Mouse (Mus musculus) hindbrain, embryonic 11.5 days (tissue): ENCODE data around the gene Ttll5. TPM values are rescaled to one million over a fixed set of nuclear protein-coding genes. Genes with fewer than 3 reads are reported as not detected.

Experiments
- ATAC-seq: fragments of 200-750 bp; cut with Nextera tagmentation; 2 replicates; pipeline ENCODE4 v1.8.0; 2017; ENCODE audit warnings: mild to moderate bottlenecking, moderate TSS enrichment, moderate library complexity; ENCODE audit not compliant: low FRiP score
- DNase-seq: peaks from one replicate; pipeline ENCODE4 v3.0.0-alpha.2; 2015; ENCODE audit warnings: low spot score
- H3K27ac ChIP-seq: fragments of 300-500 bp; sonication (generic); 2 replicates; pipeline ENCODE4 v1.5.1; 2014; ENCODE audit warnings: mild to moderate bottlenecking, low read depth, low read length
- H3K27me3 ChIP-seq: fragments of 300-500 bp; sonication (generic); 2 replicates; pipeline ENCODE4 v1.6.1; 2014; ENCODE audit warnings: mild to moderate bottlenecking, low read length, moderate library complexity, mixed read lengths; ENCODE audit not compliant: control insufficient read depth, insufficient read depth
- H3K36me3 ChIP-seq: fragments of 300-500 bp; sonication (generic); 2 replicates; pipeline ENCODE4 v1.6.1; 2014; ENCODE audit warnings: mild to moderate bottlenecking, low read length, moderate library complexity, mixed read lengths; ENCODE audit not compliant: control insufficient read depth, insufficient read depth
- H3K4me1 ChIP-seq: fragments of 300-500 bp; sonication (generic); replicated peaks from 2 replicates; pipeline ENCODE4 v1.6.1; 2014; ENCODE audit warnings: low read length, mixed read lengths; ENCODE audit not compliant: control insufficient read depth, insufficient read depth
- H3K4me2 ChIP-seq: fragments of 300-500 bp; sonication (generic); replicated peaks from 2 replicates; pipeline ENCODE4 v1.6.1; 2014; ENCODE audit warnings: mild to moderate bottlenecking, low read depth, low read length
- H3K4me3 ChIP-seq: fragments of 300-500 bp; sonication (generic); 2 replicates; pipeline ENCODE4 v1.5.1; 2014; ENCODE audit warnings: low read depth, low read length
- H3K9ac ChIP-seq: fragments of 300-500 bp; sonication (generic); 2 replicates; pipeline ENCODE4 v1.6.1; 2014; ENCODE audit warnings: low read depth, low read length
- H3K9me3 ChIP-seq: fragments of 300-500 bp; sonication (generic); 2 replicates; pipeline ENCODE4 v1.6.1; 2016; ENCODE audit warnings: low read length; ENCODE audit not compliant: control insufficient read depth
- WGBS: fragments of 180-500 bp; shearing (Covaris S2); extraction: QIAGEN DNeasy Blood & Tissue Kit; methylation state at CpG from one replicate; pipeline ENCODE4 v1.1.7; 2014; 5-methylcytosine and 5-hydroxymethylcytosine counted together
- polyA plus RNA-seq: library from polyadenylated mRNA; unstranded; fragments of >200 nt; fragmentation: Nextera tagmentation; extraction: Ambion mirVana; gene quantifications from 2 replicates; pipeline ENCODE4 v1.2.1, GENCODE M21; 2014

Gene Ttll5
- polyA plus RNA-seq, 1 experiment from 2014 or later, result 25.6 TPM

GRCm38 (mm10) chr12:86077736-86078135, 253.3 kb downstream of the Ttll5 start:
- ATAC-seq (no peak), DNase-seq (peak; percentile 39)
- H3K27ac ChIP-seq, result 0 out of 2 replicates have a peak overlapping the region, but pooled peaks have one; percentile 6
- WGBS, result 21% methylated on average over 11 of the region's 11 CpGs
- H3K36me3 ChIP-seq, result no peaks in the 10 kb centered on the region
- H3K27me3 ChIP-seq, result peaks cover 7% of the 10 kb centered on the region; the same call in 1 of the 2 replicates
- H3K4me1 ChIP-seq, result peaks cover 7% of the 10 kb centered on the region
- H3K4me3 ChIP-seq, result peak overlapping the region; percentile 55
- peak overlapping the region; percentile 37 for H3K9ac ChIP-seq
- no peaks in the 10 kb centered on the region for H3K9me3 ChIP-seq
- peak overlapping the region; percentile 86 for H3K4me2 ChIP-seq

- 11% methylated on average over 9 of the region's 9 CpGs for WGBS
- DNase-seq (no peak), ATAC-seq (no peak)
- Histone ChIP-seq H3K36me3 (no peaks in the 10 kb centered on the region), H3K9ac (peak overlapping the region; percentile 72), H3K27me3 (peaks cover 7% of the 10 kb centered on the region; the same call in 1 of the 2 replicates), H3K4me2 (peak overlapping the region; percentile 86), H3K9me3 (no peaks in the 10 kb centered on the region), H3K27ac (0 out of 2 replicates have a peak overlapping the region, but pooled peaks have one; percentile 20), H3K4me1 (peaks cover 9% of the 10 kb centered on the region), H3K4me3 (peak overlapping the region; percentile 55)
Measured at GRCm38 (mm10) chr12:86078176-86078552, 253.7 kb downstream of the Ttll5 start.

- peak within 1 kb of the TSS; percentile 72 for H3K9ac ChIP-seq
- no peaks in the 10 kb centered on the region for H3K36me3 ChIP-seq
- ATAC-seq (peak; percentile 48), DNase-seq (peak; percentile 72)
- peak within 1 kb of the TSS; percentile 86 for H3K4me2 ChIP-seq
- H3K27me3 ChIP-seq, result peaks cover 7% of the 10 kb centered on the region; the same call in 1 of the 2 replicates
- H3K4me1 ChIP-seq, result peaks cover 10% of the 10 kb centered on the region
- WGBS, result under 1% methylated on average over 25 of the region's 25 CpGs
- H3K9me3 ChIP-seq, result no peaks in the 10 kb centered on the region
- H3K27ac ChIP-seq, result peak within 1 kb of the TSS; percentile 51; the same call in 1 of the 2 replicates
- peak within 1 kb of the TSS; percentile 55 for H3K4me3 ChIP-seq
Measured at GRCm38 (mm10) chr12:86078553-86079201, 254.2 kb downstream of the Ttll5 start, which contains the start of gene Tgfb3. TSS of gene Tgfb3 (minus strand) at chr12:86079041.

- H3K27me3 ChIP-seq, result peaks cover 7% of the 10 kb centered on the region; the same call in 1 of the 2 replicates
- peaks cover 10% of the 10 kb centered on the region for H3K4me1 ChIP-seq
- H3K4me3 ChIP-seq, result peak overlapping the region; percentile 55
- no peaks in the 10 kb centered on the region for H3K9me3 ChIP-seq
- peak overlapping the region; percentile 72 for H3K9ac ChIP-seq
- ATAC-seq (peak; percentile 83), DNase-seq (peak; percentile 93)
- H3K4me2 ChIP-seq, result peak overlapping the region; percentile 86
- WGBS, result under 1% methylated on average over 31 of the region's 31 CpGs
- H3K27ac ChIP-seq, result peak overlapping the region; percentile 51; the same call in 1 of the 2 replicates
- no peaks in the 10 kb centered on the region for H3K36me3 ChIP-seq
Measured at GRCm38 (mm10) chr12:86079202-86079667, 254.8 kb downstream of the Ttll5 start.

GRCm38 (mm10) chr12:86082481-86083012, 258.1 kb downstream of the Ttll5 start, which contains the start of gene Ift43:
TSS of gene Ift43 (plus strand) at chr12:86082541.
- peak within 1 kb of the TSS; percentile 70 for H3K4me3 ChIP-seq
- WGBS, result under 1% methylated on average over 35 of the region's 35 CpGs
- peak within 1 kb of the TSS; percentile 56 for H3K9ac ChIP-seq
- no peak within 1 kb of the TSS for H3K27ac ChIP-seq
- DNase-seq (peak; percentile 92), ATAC-seq (peak; percentile 56; the same call in 1 of the 2 replicates)
- H3K9me3 ChIP-seq, result no peaks in the 10 kb centered on the region
- peaks cover 4% of the 10 kb centered on the region; the same call in 1 of the 2 replicates for H3K27me3 ChIP-seq
- H3K4me1 ChIP-seq, result peaks cover 4% of the 10 kb centered on the region
- no peaks in the 10 kb centered on the region for H3K36me3 ChIP-seq
- peak within 1 kb of the TSS; percentile 66 for H3K4me2 ChIP-seq

- no peak for DNase-seq
- WGBS, result 89% methylated on average over 7 of the region's 7 CpGs
- H3K27ac ChIP-seq, result no peak overlapping the region
- no peaks in the 10 kb centered on the region for H3K9me3 ChIP-seq
- H3K27me3 ChIP-seq, result no peaks in the 10 kb centered on the region; the same call in 1 of the 2 replicates
- H3K36me3 ChIP-seq, result no peaks in the 10 kb centered on the region
- H3K9ac ChIP-seq, result no peak overlapping the region
- H3K4me2 ChIP-seq, result no peak overlapping the region
- no peak for ATAC-seq
- no peak overlapping the region for H3K4me3 ChIP-seq
- 0 out of 2 replicates have a peak, but pooled peaks cover 3% of the 10 kb centered on the region for H3K4me1 ChIP-seq
Measured at GRCm38 (mm10) chr12:86085873-86086272, 261.4 kb downstream of the Ttll5 start.

- no peak for ATAC-seq
- H3K27ac ChIP-seq, result no peak overlapping the region
- no peak for DNase-seq
- H3K4me3 ChIP-seq, result no peak overlapping the region
- no peaks in the 10 kb centered on the region for H3K36me3 ChIP-seq
- H3K9me3 ChIP-seq, result no peaks in the 10 kb centered on the region
- H3K27me3 ChIP-seq, result no peaks in the 10 kb centered on the region
- no peak overlapping the region for H3K9ac ChIP-seq
- 88% methylated on average over 8 of the region's 8 CpGs for WGBS
- H3K4me1 ChIP-seq, result 0 out of 2 replicates have a peak, but pooled peaks cover 3% of the 10 kb centered on the region
- no peak overlapping the region for H3K4me2 ChIP-seq
Measured at GRCm38 (mm10) chr12:86086550-86086949, 262.1 kb downstream of the Ttll5 start.

GRCm38 (mm10) chr12:86088042-86088441, 263.6 kb downstream of the Ttll5 start:
- Histone ChIP-seq H3K27ac (no peak overlapping the region), H3K4me3 (no peak overlapping the region), H3K4me2 (no peak overlapping the region), H3K9me3 (no peaks in the 10 kb centered on the region), H3K9ac (no peak overlapping the region), H3K27me3 (no peaks in the 10 kb centered on the region), H3K4me1 (0 out of 2 replicates have a peak, but pooled peaks cover 4% of the 10 kb centered on the region), H3K36me3 (no peaks in the 10 kb centered on the region)
- WGBS, result 62% methylated on average over 7 of the region's 7 CpGs
- DNase-seq (no peak), ATAC-seq (no peak)
